Mouse (Mus musculus) layer of hippocampus, adult 8-10 months (tissue): ENCODE measurements around the gene Cryaa. TPM values are rescaled to one million over a fixed set of nuclear protein-coding genes. Genes with fewer than 3 reads are reported as not detected.
A peak's percentile ranks its signal among the peaks of the same experiment; 100 is the strongest.

Source experiments
- DNase-seq, 2 experiments: peaks; one replicate each; pipeline ENCODE4 v3.0.0; 2022; ENCODE audit warnings: low spot score in 2 of 2
- total RNA-seq, 4 experiments: library from RNA; stranded (reverse); gene quantifications; 2 replicates each; pipeline ENCODE4 v1.2.4; 2022

Gene Cryaa
- under 1 TPM in 1 of 4 experiments, not detected in 3; 0.52 TPM for total RNA-seq

GRCm38 (mm10) chr17:31677507-31677906 is at the start of gene Cryaa:
Cryaa (plus strand) TSS chr17:31677807.
- DNase-seq, result no peak

- no peak for DNase-seq
These were observed 49.6 kb upstream of the Cryaa start for GRCm38 (mm10) chr17:31627961-31628360.

- DNase-seq, result no peak
These were observed 46.4 kb upstream of the Cryaa start for GRCm38 (mm10) chr17:31631081-31631800.

- DNase-seq, result no peak
These were observed 44.6 kb upstream of the Cryaa start for GRCm38 (mm10) chr17:31633007-31633406.

GRCm38 (mm10) chr17:31634896-31635295 is 42.7 kb upstream of the Cryaa start:
- no peak for DNase-seq

- DNase-seq, result no peak
These were observed 41.8 kb upstream of the Cryaa start for GRCm38 (mm10) chr17:31635781-31636180.

GRCm38 (mm10) chr17:31636277-31636941 is 41.2 kb upstream of the Cryaa start:
- no peak for DNase-seq

- peak; percentile 52 to 62 for DNase-seq
These were observed 40.4 kb upstream of the Cryaa start, which contains the start of gene Cbs for GRCm38 (mm10) chr17:31636942-31637811. Cbs (minus strand) TSS chr17:31637238.

- DNase-seq, result peak; percentile 40 to 50
These were observed 39.6 kb upstream of the Cryaa start for GRCm38 (mm10) chr17:31637866-31638570.

GRCm38 (mm10) chr17:31639651-31640050 is 38.0 kb upstream of the Cryaa start:
- no peak for DNase-seq

- no peak for DNase-seq
These were observed 35.3 kb upstream of the Cryaa start for GRCm38 (mm10) chr17:31642331-31642730.

GRCm38 (mm10) chr17:31642913-31643312 is 34.7 kb upstream of the Cryaa start:
- no peak for DNase-seq

- no peak for DNase-seq
These were observed 31.2 kb upstream of the Cryaa start for GRCm38 (mm10) chr17:31646199-31647002.

GRCm38 (mm10) chr17:31652152-31652551 is 25.5 kb upstream of the Cryaa start:
- no peak for DNase-seq

GRCm38 (mm10) chr17:31653277-31653676 is 24.3 kb upstream of the Cryaa start:
- no peak for DNase-seq

- DNase-seq, result no peak
These were observed 22.2 kb upstream of the Cryaa start for GRCm38 (mm10) chr17:31655366-31655765.

GRCm38 (mm10) chr17:31656682-31657081 is 20.9 kb upstream of the Cryaa start:
- no peak for DNase-seq

GRCm38 (mm10) chr17:31657141-31657983 is 20.2 kb upstream of the Cryaa start:
- DNase-seq, result no peak

GRCm38 (mm10) chr17:31658136-31658467 is 19.5 kb upstream of the Cryaa start:
- no peak for DNase-seq
